In the genomic region with DNA sequence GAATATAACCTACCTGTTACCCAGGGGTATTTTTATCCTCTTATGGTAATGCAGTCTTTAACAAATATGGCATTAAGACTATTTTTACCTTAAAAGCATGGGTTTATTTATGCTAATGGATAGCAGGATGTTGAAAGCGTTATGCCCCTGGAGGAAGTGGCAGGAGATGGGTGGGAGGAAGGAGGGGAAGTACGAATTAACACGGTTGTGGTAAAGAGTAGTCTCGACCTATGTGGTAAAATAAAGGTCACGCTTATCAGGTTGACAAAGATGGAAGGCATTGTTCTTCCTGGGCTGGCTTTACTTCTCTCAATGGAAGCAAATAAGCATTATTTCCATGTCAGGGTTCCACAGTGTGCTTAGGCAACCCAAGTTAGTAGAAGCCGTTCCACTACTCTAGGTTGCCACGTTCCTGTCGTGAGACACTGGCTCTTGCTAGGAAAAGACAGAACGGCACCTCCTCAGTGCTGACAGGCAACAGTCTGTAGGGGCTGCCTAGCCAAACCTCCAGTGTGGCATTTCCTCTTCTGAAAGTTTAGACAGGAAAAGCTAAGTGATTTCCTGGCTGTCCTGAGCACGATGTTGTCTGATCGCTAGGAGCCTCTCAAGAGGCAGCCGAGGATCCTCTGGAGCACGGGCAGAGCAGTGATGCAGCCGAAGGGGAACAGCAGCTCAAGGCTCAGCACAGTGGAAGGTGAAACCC, we compare ENCODE assay signal across 11 mouse cellular contexts. TPM values are rescaled to one million over a fixed set of nuclear protein-coding genes. Genes with fewer than 3 reads are reported as not detected.
A peak's percentile ranks its signal among the peaks of the same experiment; 100 is the strongest.
DNase-seq lines count a peak whose midpoint lies in the region; ATAC-seq and TF ChIP-seq lines count a peak whose summit lies in the region.
"Had no signal": no experiment of that assay in that cellular context is flagged by ENCODE, and none has a peak within 500 bp of the region (broad histone marks: within the 10 kb centered on the region; RNA-seq: fewer than 3 reads in every experiment).

No protein-coding gene starts in this region.

- no peak overlapping the region for H3K9ac ChIP-seq in intestine, embryonic 16.5 days (ENCODE audit: low read depth, low read length)
- no peak overlapping the region for H3K9ac ChIP-seq in intestine, embryonic 15.5 days
- H3K9ac ChIP-seq in hindbrain, postnatal 0 days (replicated peaks; ENCODE audit: low read length), result no peak overlapping the region

- no peaks in the 10 kb centered on the region for H3K9me3 ChIP-seq in intestine, embryonic 16.5 days (ENCODE audit: control insufficient read depth, low read length)
- no peaks in the 10 kb centered on the region for H3K9me3 ChIP-seq in intestine, embryonic 15.5 days
- no peaks in the 10 kb centered on the region for H3K9me3 ChIP-seq in embryonic facial prominence, embryonic 10.5 days
- H3K9me3 ChIP-seq in hindbrain, postnatal 0 days (ENCODE audit: low read length), result no peaks in the 10 kb centered on the region

- 0 out of 2 replicates have a peak overlapping the region, but pooled peaks have one; percentile 20 for H3K4me2 ChIP-seq in intestine, embryonic 16.5 days (ENCODE audit: low read depth, low read length)
- no peak overlapping the region for H3K4me2 ChIP-seq in intestine, embryonic 15.5 days (replicated peaks)
- H3K4me2 ChIP-seq in hindbrain, postnatal 0 days (ENCODE audit: low read depth, low read length), result peak overlapping the region; percentile 30; the same call in 1 of the 2 replicates

- no peaks in the 10 kb centered on the region for H3K36me3 ChIP-seq in intestine, embryonic 16.5 days (ENCODE audit: control insufficient read depth, insufficient read depth, low read length)
- no peaks in the 10 kb centered on the region for H3K36me3 ChIP-seq in intestine, embryonic 15.5 days
- no peaks in the 10 kb centered on the region for H3K36me3 ChIP-seq in embryonic facial prominence, embryonic 10.5 days (replicated peaks)
- H3K36me3 ChIP-seq in hindbrain, postnatal 0 days (ENCODE audit: insufficient read depth, low read length), result no peaks in the 10 kb centered on the region

- no peak overlapping the region for H3K4me3 ChIP-seq in intestine, embryonic 16.5 days (ENCODE audit: low read length)
- no peak overlapping the region for H3K4me3 ChIP-seq in intestine, embryonic 15.5 days (replicated peaks)
- H3K4me3 ChIP-seq in embryonic facial prominence, embryonic 10.5 days, result no peak overlapping the region
- no peak overlapping the region for H3K4me3 ChIP-seq in hindbrain, postnatal 0 days (ENCODE audit: low read length)
- H3K4me3 ChIP-seq: erythroblast, embryonic 14.5 days; myocyte had no signal

- H3K27ac ChIP-seq in intestine, embryonic 16.5 days (ENCODE audit: low read length), result no peak overlapping the region
- H3K27ac ChIP-seq in intestine, embryonic 15.5 days, result no peak overlapping the region
- H3K27ac ChIP-seq in embryonic facial prominence, embryonic 10.5 days (replicated peaks), result 0 out of 2 replicates have a peak overlapping the region, but pooled peaks have one; percentile 3
- no peak overlapping the region for H3K27ac ChIP-seq in hindbrain, postnatal 0 days

- ATAC-seq in intestine, embryonic 16.5 days, result no peak
- ATAC-seq in intestine, embryonic 15.5 days, result no peak
- peak; percentile 45; the same call in 1 of the 2 replicates for ATAC-seq in hindbrain, postnatal 0 days

- H3K4me1 ChIP-seq in intestine, embryonic 16.5 days (ENCODE audit: control insufficient read depth, insufficient read depth, low read length), result no peaks in the 10 kb centered on the region
- H3K4me1 ChIP-seq in intestine, embryonic 15.5 days (replicated peaks), result no peaks in the 10 kb centered on the region
- H3K4me1 ChIP-seq in embryonic facial prominence, embryonic 10.5 days, result peaks cover 25% of the 10 kb centered on the region
- no peaks in the 10 kb centered on the region for H3K4me1 ChIP-seq in hindbrain, postnatal 0 days (ENCODE audit: insufficient read depth, low read length)

- no peak for TF ChIP-seq CTCF in hindbrain, postnatal 0 days (IDR thresholded peaks at IDR 0.05; ENCODE audit: low read depth)

- peak; percentile 11 for DNase-seq in embryonic facial prominence, embryonic 10.5 days (ENCODE audit: low spot score)
- DNase-seq in hindbrain, postnatal 0 days (ENCODE audit: low spot score), result no peak
- peak; percentile 65 for DNase-seq in naive thymus-derived CD4-positive, alpha-beta T cell, adult 2 months (ENCODE audit: low read depth)
- no peak for DNase-seq in adrenal gland, adult 2 months
- DNase-seq in frontal cortex, adult 2 months (ENCODE audit: extremely low spot score in 1 of 2, low spot score in 1 of 2), result no peak
- no peak for DNase-seq in right cerebral cortex, adult 2 months (ENCODE audit: low spot score in 2 of 2)

- WGBS in intestine, embryonic 16.5 days, result 40% methylated on average over 14 of the region's 14 CpGs
- 36% methylated on average over 14 of the region's 14 CpGs for WGBS in intestine, embryonic 15.5 days
- 53% methylated on average over 14 of the region's 14 CpGs for WGBS in embryonic facial prominence, embryonic 10.5 days
- 21% methylated on average over 14 of the region's 14 CpGs for WGBS in hindbrain, postnatal 0 days

- H3K27me3 ChIP-seq in intestine, embryonic 16.5 days (replicated peaks; ENCODE audit: control insufficient read depth, insufficient read depth, low read length), result no peaks in the 10 kb centered on the region
- no peaks in the 10 kb centered on the region for H3K27me3 ChIP-seq in intestine, embryonic 15.5 days (replicated peaks)
- no peaks in the 10 kb centered on the region for H3K27me3 ChIP-seq in embryonic facial prominence, embryonic 10.5 days (replicated peaks; ENCODE audit: low read depth, poor library complexity, severe bottlenecking)
- no peaks in the 10 kb centered on the region for H3K27me3 ChIP-seq in hindbrain, postnatal 0 days (ENCODE audit: insufficient read depth, low read length)

RNA-seq across cellular contexts. Expression of gene Gm11099, which starts 47.7 kb away (rescaled TPM):
- polyA plus RNA-seq in intestine, embryonic 16.5 days (2015; fragmentation: Nextera tagmentation; extraction: Ambion mirVana), result not detected in 2 replicates
- polyA plus RNA-seq in intestine, embryonic 15.5 days (2015; fragmentation: Nextera tagmentation; extraction: Ambion mirVana), result not detected in 2 replicates
- polyA plus RNA-seq in embryonic facial prominence, embryonic 10.5 days (2016; fragmentation: Nextera tagmentation; extraction: Ambion mirVana), result not detected in 2 replicates
- total RNA-seq in hindbrain, postnatal 0 days (2014; rRNA removed), result not detected in 2 replicates
- not detected in 2 replicates for polyA plus RNA-seq in hindbrain, postnatal 0 days (2015; fragmentation: Nextera tagmentation; extraction: Ambion mirVana)
- not detected for total RNA-seq in adrenal gland, adult 2 months (2021)
- not detected in 2 replicates for polyA plus RNA-seq in adrenal gland, adult 2 months (2012; rRNA removed)
- not detected in 2 replicates for polyA plus RNA-seq in frontal cortex, adult 2 months (2012; rRNA removed)
- total RNA-seq: MEL had no signal
- polyA plus RNA-seq: erythroblast, embryonic 14.5 days; myocyte had no signal

Comparison
In these comparisons a context has a peak if more than half of its experiments do, and no peak if none do; other contexts are left out.
1. DNase-seq: peak in embryonic facial prominence, embryonic 10.5 days (single experiment) and naive thymus-derived CD4-positive, alpha-beta T cell, adult 2 months (single experiment); none in hindbrain, postnatal 0 days (single experiment), adrenal gland, adult 2 months (single experiment), frontal cortex, adult 2 months (0 of 2) and right cerebral cortex, adult 2 months (0 of 2).